Mouse (Mus musculus) lung, embryonic 16.5 days (tissue): ENCODE measurements around the gene Myo19. TPM values are rescaled to one million over a fixed set of nuclear protein-coding genes. Genes with fewer than 3 reads are reported as not detected.

ENCODE experiments used
- ATAC-seq: fragments of 200-750 bp; cut with Nextera tagmentation; 2 replicates; pipeline ENCODE4 v1.8.0; 2017; ENCODE audit warnings: low read depth, mild to moderate bottlenecking, moderate library complexity
- H3K27ac ChIP-seq: fragments of 300-500 bp; sonication (generic); 2 replicates; pipeline ENCODE4 v1.5.1; 2014; ENCODE audit warnings: mild to moderate bottlenecking, control low read depth, low read length
- H3K27me3 ChIP-seq: fragments of 300-500 bp; sonication (generic); 2 replicates; pipeline ENCODE4 v1.6.1; 2014; ENCODE audit warnings: low read depth, low read length, mixed read lengths; ENCODE audit not compliant: control insufficient read depth, insufficient read depth
- H3K36me3 ChIP-seq: fragments of 300-500 bp; sonication (generic); 2 replicates; pipeline ENCODE4 v1.6.1; 2014; ENCODE audit warnings: low read length; ENCODE audit not compliant: control insufficient read depth, insufficient read depth
- H3K4me1 ChIP-seq: fragments of 300-500 bp; sonication (generic); replicated peaks from 2 replicates; pipeline ENCODE4 v1.6.1; 2014; ENCODE audit warnings: low read length, mixed read lengths; ENCODE audit not compliant: control insufficient read depth, insufficient read depth
- H3K4me2 ChIP-seq: fragments of 300-500 bp; sonication (generic); 2 replicates; pipeline ENCODE4 v1.6.1; 2014; ENCODE audit warnings: low read depth, low read length, control low read depth
- H3K4me3 ChIP-seq: fragments of 300-500 bp; sonication (generic); 2 replicates; pipeline ENCODE4 v1.5.1; 2014; ENCODE audit warnings: mild to moderate bottlenecking, low read length, control low read depth
- H3K9ac ChIP-seq: fragments of 300-500 bp; sonication (generic); 2 replicates; pipeline ENCODE4 v1.6.1; 2014; ENCODE audit warnings: low read length, control low read depth
- H3K9me3 ChIP-seq: fragments of 300-500 bp; sonication (generic); 2 replicates; pipeline ENCODE4 v1.6.1; 2016; ENCODE audit warnings: low read length; ENCODE audit not compliant: control insufficient read depth
- WGBS: fragments of 180-500 bp; shearing (Covaris S2); extraction: QIAGEN DNeasy Blood & Tissue Kit; methylation state at CpG from one replicate; pipeline ENCODE4 v1.1.7; 2014; 5-methylcytosine and 5-hydroxymethylcytosine counted together
- microRNA-seq: library from miRNA; unstranded; fragments of <30 nt; microRNA quantifications from one replicate; pipeline ENCODE4, GENCODE M21; 2016
- polyA plus RNA-seq: library from polyadenylated mRNA; unstranded; fragments of >200 nt; fragmentation: Nextera tagmentation; extraction: Ambion mirVana; gene quantifications from 2 replicates; pipeline ENCODE4 v1.2.1, GENCODE M21; 2015

Myo19 gene
- polyA plus RNA-seq, 1 experiment from 2014 or later = 8.4 TPM

DNA sequence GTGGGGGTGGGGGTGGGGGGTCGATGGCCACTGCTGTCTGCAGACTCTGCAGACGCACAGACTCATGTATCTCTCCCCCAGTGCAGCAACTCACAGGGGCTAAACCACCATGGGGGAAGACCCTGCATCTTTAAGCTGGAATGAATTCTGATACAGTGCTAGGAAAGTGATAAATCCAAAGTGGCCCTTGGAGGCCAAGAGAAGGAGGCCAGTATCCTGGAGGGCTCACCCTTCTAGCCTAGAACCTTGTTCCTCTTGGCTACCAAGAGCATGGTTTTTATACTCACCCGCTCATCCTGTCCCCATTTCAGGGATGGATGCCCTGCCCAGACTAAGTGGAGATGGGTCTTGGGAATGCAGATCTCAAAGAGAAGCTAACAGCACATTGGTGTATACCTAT is 80.3 kb downstream of the Myo19 start:
- peaks cover 37% of the 10 kb centered on the region for H3K27me3 ChIP-seq
- H3K9ac ChIP-seq = no peak overlapping the region
- no peak overlapping the region for H3K27ac ChIP-seq
- H3K4me2 ChIP-seq = no peak overlapping the region
- no peak overlapping the region for H3K4me3 ChIP-seq
- no peaks in the 10 kb centered on the region for H3K36me3 ChIP-seq
- peaks cover 20% of the 10 kb centered on the region for H3K4me1 ChIP-seq
- ATAC-seq = no peak
- H3K9me3 ChIP-seq = no peaks in the 10 kb centered on the region
- 32% methylated on average over 3 of the region's 3 CpGs for WGBS

DNA sequence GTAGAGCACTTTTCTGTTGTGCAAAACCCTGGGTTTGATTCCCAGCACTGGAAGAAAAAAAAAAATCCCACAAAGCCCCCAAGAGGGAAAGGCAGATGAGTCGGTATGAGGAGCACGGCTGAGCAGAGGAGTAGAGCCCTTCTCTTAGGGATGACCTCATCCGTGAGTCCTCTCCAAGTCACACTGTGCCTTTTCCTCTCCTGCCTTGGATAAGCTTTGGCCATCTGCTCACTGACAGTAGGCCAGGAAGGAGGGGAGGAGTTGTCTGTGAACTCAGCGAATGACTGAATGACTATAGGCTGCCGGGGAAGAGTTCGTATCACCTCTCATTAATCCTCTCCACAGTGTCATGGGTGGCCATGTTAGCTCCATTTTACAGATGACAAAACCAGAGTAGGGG is 80.8 kb downstream of the Myo19 start:
- Histone ChIP-seq H3K27ac (no peak overlapping the region), H3K4me1 (peaks cover 20% of the 10 kb centered on the region), H3K9me3 (no peaks in the 10 kb centered on the region)

More for the DNA sequence above, 80.8 kb downstream of the Myo19 start:
- H3K36me3 ChIP-seq = no peaks in the 10 kb centered on the region
- H3K4me3 ChIP-seq = no peak overlapping the region
- WGBS = 60% methylated on average over 6 of the region's 6 CpGs
- H3K9ac ChIP-seq = no peak overlapping the region
- H3K27me3 ChIP-seq = peaks cover 37% of the 10 kb centered on the region
- no peak overlapping the region for H3K4me2 ChIP-seq
- no peak for ATAC-seq

Small RNA genes within 50 kb of the gene (microRNA-seq; reads per million reads assigned to microRNA genes)
- gene Gm23564 = not detected

Other genes starting within 250 kb of the Myo19 start
- gene Mrm1, start 60.6 kb upstream of the Myo19 start, polyA plus RNA-seq = 8.1 and 11.4 TPM in 2 replicates
- 12.9 and 14.1 TPM in 2 replicates for gene Dhrs11, start 51.2 kb upstream of the Myo19 start, polyA plus RNA-seq
- 55.3 and 60.6 TPM in 2 replicates for gene Ggnbp2, start 9.3 kb upstream of the Myo19 start, polyA plus RNA-seq
- 2.3 and 2.8 TPM in 2 replicates for gene Pigw, start 137 bp downstream of the Myo19 start, polyA plus RNA-seq
- gene Znhit3, start 36.2 kb downstream of the Myo19 start, polyA plus RNA-seq = 53.3 and 55.6 TPM in 2 replicates
- 0.70 and 0.98 TPM in 2 replicates for gene Car4, start 77.6 kb downstream of the Myo19 start, polyA plus RNA-seq